Mouse (Mus musculus) neural tube, embryonic 11.5 days (tissue): Measurements from ENCODE around the gene Insrr. TPM values are rescaled to one million over a fixed set of nuclear protein-coding genes. Genes with fewer than 3 reads are reported as not detected.

ENCODE experiments used
- ATAC-seq: fragments of 200-750 bp; cut with Nextera tagmentation; 2 replicates; pipeline ENCODE4 v1.8.0; 2017; ENCODE audit warnings: moderate number of reproducible peaks, mild to moderate bottlenecking, moderate TSS enrichment, moderate library complexity; ENCODE audit not compliant: insufficient read depth, low FRiP score, low TSS enrichment
- DNase-seq: peaks from one replicate; pipeline ENCODE4 v3.0.0-alpha.2; 2015; ENCODE audit warnings: low spot score
- H3K27ac ChIP-seq: fragments of 300-500 bp; sonication (generic); 2 replicates; pipeline ENCODE4 v1.5.1; 2014; ENCODE audit warnings: low read depth, mild to moderate bottlenecking, low read length
- H3K27me3 ChIP-seq: fragments of 300-500 bp; sonication (generic); 2 replicates; pipeline ENCODE4 v1.6.1; 2014; ENCODE audit warnings: mild to moderate bottlenecking, low read length, mixed read lengths; ENCODE audit not compliant: control insufficient read depth, insufficient read depth
- H3K36me3 ChIP-seq: fragments of 300-500 bp; sonication (generic); 2 replicates; pipeline ENCODE4 v1.6.1; 2014; ENCODE audit warnings: mild to moderate bottlenecking, low read length, moderate library complexity, mixed read lengths; ENCODE audit not compliant: control insufficient read depth, insufficient read depth
- H3K4me1 ChIP-seq: fragments of 300-500 bp; sonication (generic); 2 replicates; pipeline ENCODE4 v1.6.1; 2014; ENCODE audit warnings: low read length, mixed read lengths; ENCODE audit not compliant: control insufficient read depth, insufficient read depth
- H3K4me2 ChIP-seq: fragments of 300-500 bp; sonication (generic); 2 replicates; pipeline ENCODE4 v1.6.1; 2014; ENCODE audit warnings: low read depth, mild to moderate bottlenecking, moderate library complexity
- H3K4me3 ChIP-seq: fragments of 300-500 bp; sonication (generic); 2 replicates; pipeline ENCODE4 v1.5.1; 2014; ENCODE audit warnings: low read depth, low read length
- H3K9ac ChIP-seq: fragments of 300-500 bp; sonication (generic); 2 replicates; pipeline ENCODE4 v1.6.1; 2014; ENCODE audit warnings: mild to moderate bottlenecking, low read length
- H3K9me3 ChIP-seq: fragments of 300-500 bp; sonication (generic); 2 replicates; pipeline ENCODE4 v1.6.1; 2016; ENCODE audit warnings: low read length; ENCODE audit not compliant: control insufficient read depth
- WGBS: fragments of 180-500 bp; shearing (Covaris S2); extraction: QIAGEN DNeasy Blood & Tissue Kit; methylation state at CpG from one replicate; pipeline ENCODE4 v1.1.7; 2014; 5-methylcytosine and 5-hydroxymethylcytosine counted together
- polyA plus RNA-seq: library from polyadenylated mRNA; unstranded; fragments of >200 nt; fragmentation: Nextera tagmentation; extraction: Ambion mirVana; gene quantifications from 2 replicates; pipeline ENCODE4 v1.2.1, GENCODE M21; 2014

Insrr gene
- polyA plus RNA-seq, 1 experiment from 2014 or later, result 0.45 TPM

DNA sequence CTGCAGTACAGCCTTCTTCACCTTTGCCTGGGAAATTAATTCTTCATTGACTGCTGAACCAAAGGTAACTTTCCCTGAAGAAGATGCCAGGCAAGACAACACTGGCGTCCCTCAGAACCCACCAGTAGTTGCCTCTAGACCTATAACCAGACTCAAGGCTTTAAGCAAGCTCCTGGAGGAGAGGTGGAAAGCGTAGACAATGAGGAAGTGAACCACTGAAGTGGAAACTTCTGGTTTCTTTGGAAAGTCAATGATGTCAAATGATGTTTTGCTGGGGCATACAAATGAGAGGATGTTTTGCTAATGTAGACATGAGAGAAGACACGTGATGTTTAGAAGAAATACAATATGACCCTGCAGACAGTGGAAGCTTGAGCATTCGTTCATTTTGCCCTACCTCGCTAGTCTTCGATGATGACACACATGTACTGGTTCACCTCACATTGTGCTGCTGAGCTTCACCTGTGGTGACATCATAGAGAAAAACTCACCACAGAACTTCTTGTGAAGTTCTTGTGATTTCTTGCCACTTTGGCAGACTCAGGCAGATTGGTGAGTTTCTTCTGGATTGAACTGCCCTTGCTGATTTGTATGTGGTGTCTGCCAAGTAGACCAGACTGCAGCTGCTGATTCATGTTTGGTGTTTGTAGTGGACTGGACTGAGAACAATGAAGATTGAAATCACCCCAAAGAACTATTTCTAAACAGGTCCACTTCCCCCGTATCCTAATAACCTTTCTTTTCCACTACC is 35.5 kb downstream of the Insrr start:
- no peak for ATAC-seq
- Histone ChIP-seq H3K4me2 (no peak overlapping the region), H3K9ac (no peak overlapping the region), H3K4me3 (no peak overlapping the region), H3K36me3 (no peaks in the 10 kb centered on the region), H3K4me1 (no peaks in the 10 kb centered on the region), H3K27me3 (no peaks in the 10 kb centered on the region), H3K27ac (no peak overlapping the region), H3K9me3 (no peaks in the 10 kb centered on the region)
- DNase-seq, result no peak
- 86% methylated on average over 7 of the region's 7 CpGs for WGBS

DNA sequence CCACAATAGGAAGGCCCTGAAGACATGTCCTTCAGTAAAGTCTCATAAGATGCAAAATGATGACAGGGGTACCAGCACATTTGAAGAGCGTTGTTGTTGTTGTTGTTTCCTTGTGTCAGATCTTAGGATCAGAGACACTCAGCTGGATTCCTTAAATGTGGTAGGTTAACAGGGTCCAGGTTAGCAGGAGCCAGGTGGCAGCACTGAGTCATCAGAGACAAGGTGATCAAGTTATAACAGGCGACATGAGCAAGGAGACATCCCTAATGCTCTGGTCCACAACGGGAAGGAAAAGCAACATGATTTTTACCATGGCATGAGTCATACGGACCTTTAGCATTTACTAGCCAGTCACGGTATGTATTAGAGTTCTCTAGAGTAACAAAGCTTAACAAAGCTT is 36.7 kb downstream of the Insrr start:
- no peak overlapping the region for H3K4me2 ChIP-seq
- H3K4me1 ChIP-seq, result no peaks in the 10 kb centered on the region
- H3K27ac ChIP-seq, result no peak overlapping the region
- H3K36me3 ChIP-seq, result no peaks in the 10 kb centered on the region
- ATAC-seq (no peak), DNase-seq (no peak)
- no peaks in the 10 kb centered on the region for H3K9me3 ChIP-seq
- WGBS, result 72% methylated on average over 5 of the region's 5 CpGs
- H3K4me3 ChIP-seq, result no peak overlapping the region
- no peak overlapping the region for H3K9ac ChIP-seq
- no peaks in the 10 kb centered on the region for H3K27me3 ChIP-seq

DNA sequence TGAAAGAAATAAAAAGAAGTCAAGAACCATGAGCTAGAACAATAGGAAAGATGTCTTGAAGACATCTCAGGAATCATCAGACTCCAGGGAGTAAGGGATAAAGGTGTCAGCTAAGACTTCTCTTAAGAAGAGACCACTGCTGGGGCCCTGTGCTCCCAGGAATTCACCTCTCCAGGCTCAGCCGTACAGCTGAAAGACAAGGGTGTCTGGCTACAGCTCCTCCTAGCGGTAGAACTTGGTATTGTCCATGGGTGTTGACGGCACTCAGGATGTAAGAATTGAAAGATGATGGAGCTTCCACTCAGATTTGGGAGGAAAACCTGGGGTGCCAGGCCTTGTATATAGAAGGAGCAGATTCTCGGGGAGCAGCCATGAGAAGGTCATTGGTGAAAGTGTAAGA is 41.9 kb downstream of the Insrr start:
- Histone ChIP-seq H3K27me3 (no peaks in the 10 kb centered on the region), H3K27ac (no peak overlapping the region), H3K9ac (no peak overlapping the region), H3K36me3 (no peaks in the 10 kb centered on the region), H3K9me3 (no peaks in the 10 kb centered on the region), H3K4me1 (no peaks in the 10 kb centered on the region), H3K4me2 (no peak overlapping the region), H3K4me3 (no peak overlapping the region)
- DNase-seq (peak; percentile 75), ATAC-seq (no peak)
- 5% methylated on average over 4 of the region's 4 CpGs for WGBS

DNA sequence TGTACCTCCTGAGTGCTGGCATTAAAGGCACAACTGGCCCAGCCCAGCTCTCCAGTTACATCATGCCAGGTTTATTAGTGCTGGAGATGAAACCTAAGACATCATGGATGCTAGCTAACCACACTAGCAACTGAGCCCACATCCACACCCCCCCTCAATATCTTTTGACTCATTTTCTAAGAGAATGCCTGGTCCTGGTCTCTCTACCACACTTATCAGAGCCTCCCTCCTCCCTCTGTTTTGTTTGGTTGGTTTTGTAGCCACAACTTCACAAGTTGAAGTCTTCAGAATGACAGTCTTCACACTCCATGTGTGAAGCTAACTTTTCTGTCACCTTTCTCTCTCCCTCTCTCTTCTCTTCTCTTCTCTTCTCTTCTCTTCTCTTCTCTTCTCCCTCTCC is 44.1 kb downstream of the Insrr start:
- H3K27me3 ChIP-seq, result no peaks in the 10 kb centered on the region
- no peak overlapping the region for H3K9ac ChIP-seq
- H3K4me3 ChIP-seq, result no peak overlapping the region
- H3K9me3 ChIP-seq, result no peaks in the 10 kb centered on the region
- DNase-seq (no peak), ATAC-seq (no peak)
- H3K4me1 ChIP-seq, result no peaks in the 10 kb centered on the region
- no peak overlapping the region for H3K27ac ChIP-seq
- H3K4me2 ChIP-seq, result no peak overlapping the region
- H3K36me3 ChIP-seq, result no peaks in the 10 kb centered on the region

DNA sequence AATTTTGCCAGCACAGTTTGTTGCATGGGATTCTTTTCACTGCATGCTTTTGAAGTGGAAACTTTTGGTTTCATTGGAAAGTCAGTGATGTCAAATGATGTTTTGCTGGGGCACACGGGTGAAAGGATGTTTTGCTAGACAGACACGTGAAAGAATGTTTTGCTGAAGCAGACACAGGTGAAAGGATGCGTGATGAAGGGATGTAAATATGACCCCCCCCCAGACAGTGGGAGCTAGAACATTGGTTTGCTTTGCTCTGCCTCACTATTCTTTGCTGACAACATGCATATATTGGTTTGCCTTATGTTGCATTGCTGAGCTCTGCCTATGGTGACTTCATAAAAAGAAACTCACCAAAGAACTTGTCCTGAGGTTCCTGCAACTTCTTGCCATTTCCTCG is 48.2 kb downstream of the Insrr start:
- Histone ChIP-seq H3K9me3 (no peaks in the 10 kb centered on the region), H3K4me1 (no peaks in the 10 kb centered on the region), H3K36me3 (no peaks in the 10 kb centered on the region), H3K27ac (no peak overlapping the region), H3K27me3 (no peaks in the 10 kb centered on the region), H3K4me2 (no peak overlapping the region), H3K4me3 (no peak overlapping the region), H3K9ac (no peak overlapping the region)
- WGBS, result 84% methylated on average over 4 of the region's 4 CpGs
- DNase-seq (no peak), ATAC-seq (no peak)

DNA sequence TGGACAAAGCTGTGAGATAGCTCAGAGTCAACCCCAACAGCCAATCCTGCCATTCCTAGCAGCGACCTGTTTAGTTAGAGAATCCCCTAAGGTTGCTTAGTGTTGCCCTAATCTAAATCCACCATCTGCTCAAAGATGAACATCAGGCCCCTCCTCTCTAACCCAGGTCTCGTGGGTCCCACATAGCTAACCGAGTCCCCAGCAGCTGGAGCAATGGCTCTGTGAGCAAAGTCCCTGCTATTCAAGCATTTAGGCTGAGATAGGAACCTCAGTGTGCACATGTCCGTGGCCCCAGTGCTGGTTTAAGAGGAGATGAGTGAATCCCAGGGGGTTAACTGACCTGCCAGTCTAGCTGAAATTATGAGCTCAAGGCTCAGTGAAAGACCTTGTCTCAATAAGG is 49.4 kb downstream of the Insrr start:
- no peak for DNase-seq
- H3K36me3 ChIP-seq, result no peaks in the 10 kb centered on the region
- H3K4me2 ChIP-seq, result no peak overlapping the region
- H3K4me1 ChIP-seq, result no peaks in the 10 kb centered on the region
- H3K9me3 ChIP-seq, result no peaks in the 10 kb centered on the region
- no peak for ATAC-seq
- H3K4me3 ChIP-seq, result no peak overlapping the region
- no peaks in the 10 kb centered on the region for H3K27me3 ChIP-seq
- no peak overlapping the region for H3K27ac ChIP-seq
- WGBS, result 68% methylated on average over 4 of the region's 4 CpGs
- H3K9ac ChIP-seq, result no peak overlapping the region

DNA sequence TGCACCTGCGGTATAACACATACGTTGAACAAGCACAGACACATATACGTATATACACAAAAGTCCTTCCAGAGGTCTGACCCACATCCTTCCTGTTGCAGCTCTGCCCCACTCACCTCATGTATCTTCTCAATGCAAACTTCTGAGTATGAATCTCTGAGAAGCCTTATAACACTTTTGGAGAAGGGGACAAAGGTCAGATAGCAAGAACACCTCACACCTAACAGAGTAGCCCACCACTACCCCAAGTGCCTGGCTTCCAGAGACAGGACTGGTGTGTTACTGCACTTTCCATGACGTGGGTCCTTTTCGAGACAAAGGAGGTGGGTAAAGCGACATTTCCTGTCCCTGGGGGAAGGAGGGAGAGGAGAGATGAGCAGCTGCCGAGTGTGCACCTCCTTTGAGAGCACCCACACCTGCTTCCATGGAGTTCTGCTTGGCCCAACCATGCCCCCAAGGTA is 49.9 kb downstream of the Insrr start, which contains the start of gene Sh2d2a:
Gene Sh2d2a (plus strand): TSS at position 106 of the 461 bp plus-strand sequence.
- Histone ChIP-seq H3K4me3 (no peak within 1 kb of the TSS), H3K9ac (no peak within 1 kb of the TSS), H3K36me3 (no peaks in the 10 kb centered on the region), H3K4me2 (no peak within 1 kb of the TSS), H3K27ac (no peak within 1 kb of the TSS), H3K27me3 (no peaks in the 10 kb centered on the region), H3K4me1 (no peaks in the 10 kb centered on the region), H3K9me3 (no peaks in the 10 kb centered on the region)
- 75% methylated on average over 7 of the region's 7 CpGs for WGBS
- no peak for DNase-seq
- ATAC-seq, result no peak

DNA sequence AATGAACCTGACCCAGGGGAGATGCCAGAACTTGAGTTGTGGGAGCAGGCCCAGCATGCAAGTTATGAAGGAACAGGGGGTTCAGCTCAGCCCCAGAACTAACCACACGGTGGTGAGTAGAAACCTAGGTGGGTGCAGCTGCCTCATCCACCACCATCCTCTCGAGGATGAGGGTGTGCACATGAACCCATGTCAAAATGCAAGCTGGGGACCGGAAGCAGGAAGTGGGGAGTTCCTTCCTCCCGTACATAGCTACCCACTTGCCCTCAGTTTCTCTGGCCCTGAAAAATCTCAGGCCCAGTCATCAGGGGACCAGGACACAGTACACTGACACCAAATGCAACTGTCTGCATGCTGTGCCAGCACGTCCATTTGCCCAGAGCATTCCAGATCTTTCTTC is 50.9 kb downstream of the Insrr start:
- 83% methylated on average over 5 of the region's 5 CpGs for WGBS
- Histone ChIP-seq H3K9me3 (no peaks in the 10 kb centered on the region), H3K27me3 (no peaks in the 10 kb centered on the region), H3K9ac (no peak overlapping the region), H3K36me3 (no peaks in the 10 kb centered on the region), H3K4me1 (no peaks in the 10 kb centered on the region), H3K4me2 (no peak overlapping the region), H3K4me3 (no peak overlapping the region), H3K27ac (no peak overlapping the region)
- DNase-seq, result no peak
- ATAC-seq, result no peak

DNA sequence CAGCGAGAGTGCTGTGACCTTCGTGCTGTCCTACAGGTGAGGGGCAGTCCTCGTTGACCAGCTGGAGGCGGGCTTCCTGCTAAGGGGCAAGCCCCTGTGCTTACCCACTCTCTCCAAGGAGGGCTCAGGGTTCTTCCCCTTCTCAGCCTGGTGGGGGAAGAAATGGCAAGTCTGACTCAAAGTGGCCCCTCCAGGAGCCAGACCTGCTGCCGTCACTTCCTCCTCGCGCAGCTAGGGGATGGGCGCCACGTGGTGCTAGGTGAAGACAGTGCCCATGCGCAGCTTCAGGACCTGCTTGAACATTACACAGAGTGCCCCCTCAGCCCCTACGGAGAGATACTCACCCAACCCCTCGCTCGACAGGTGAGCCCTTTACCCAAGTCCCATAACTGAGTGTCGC is 52.4 kb downstream of the Insrr start:
- ATAC-seq, result no peak
- no peaks in the 10 kb centered on the region for H3K36me3 ChIP-seq
- WGBS, result 81% methylated on average over 14 of the region's 14 CpGs

More for the DNA sequence above, 52.4 kb downstream of the Insrr start:
- Histone ChIP-seq H3K4me3 (no peak overlapping the region), H3K4me2 (no peak overlapping the region), H3K9me3 (no peaks in the 10 kb centered on the region), H3K9ac (no peak overlapping the region), H3K27me3 (no peaks in the 10 kb centered on the region), H3K27ac (no peak overlapping the region), H3K4me1 (no peaks in the 10 kb centered on the region)
- no peak for DNase-seq
